Mouse (Mus musculus) midbrain, embryonic 11.5 days (tissue): ENCODE measurements around the gene Ifna14. TPM values are rescaled to one million over a fixed set of nuclear protein-coding genes. Genes with fewer than 3 reads are reported as not detected.

Experiments used
- ATAC-seq: fragments of 200-750 bp; cut with Nextera tagmentation; 2 replicates; pipeline ENCODE4 v1.8.0; 2017; ENCODE audit warnings: moderate TSS enrichment, moderate library complexity; ENCODE audit not compliant: low FRiP score
- DNase-seq: peaks from one replicate; pipeline ENCODE4 v3.0.0; 2015; ENCODE audit warnings: low spot score; ENCODE audit errors: missing footprints
- H3K27ac ChIP-seq: fragments of 300-500 bp; sonication (generic); 2 replicates; pipeline ENCODE4 v1.5.1; 2014; ENCODE audit warnings: low read depth, low read length
- H3K27me3 ChIP-seq: fragments of 300-500 bp; sonication (generic); 2 replicates; pipeline ENCODE4 v1.6.1; 2014; ENCODE audit warnings: mild to moderate bottlenecking, low read length, moderate library complexity, mixed read lengths; ENCODE audit not compliant: control insufficient read depth, insufficient read depth
- H3K36me3 ChIP-seq: fragments of 300-500 bp; sonication (generic); 2 replicates; pipeline ENCODE4 v1.6.1; 2014; ENCODE audit warnings: mild to moderate bottlenecking, low read length, moderate library complexity, mixed read lengths; ENCODE audit not compliant: control insufficient read depth, insufficient read depth
- H3K4me1 ChIP-seq: fragments of 300-500 bp; sonication (generic); 2 replicates; pipeline ENCODE4 v1.6.1; 2014; ENCODE audit warnings: low read length; ENCODE audit not compliant: control insufficient read depth, insufficient read depth
- H3K4me2 ChIP-seq: fragments of 300-500 bp; sonication (generic); 2 replicates; pipeline ENCODE4 v1.6.1; 2014; ENCODE audit warnings: mild to moderate bottlenecking, moderate library complexity
- H3K4me3 ChIP-seq: fragments of 300-500 bp; sonication (generic); 2 replicates; pipeline ENCODE4 v1.5.1; 2014; ENCODE audit warnings: low read depth, low read length
- H3K9ac ChIP-seq: fragments of 300-500 bp; sonication (generic); 2 replicates; pipeline ENCODE4 v1.6.1; 2014; ENCODE audit warnings: low read length
- H3K9me3 ChIP-seq: fragments of 300-500 bp; sonication (generic); 2 replicates; pipeline ENCODE4 v1.6.1; 2016; ENCODE audit warnings: low read length; ENCODE audit not compliant: control insufficient read depth
- whole genome bisulfite sequencing: fragments of 180-500 bp; shearing (Covaris S2); extraction: QIAGEN DNeasy Blood & Tissue Kit; methylation state at CpG from one replicate; pipeline ENCODE4 v1.1.7; 2014; 5-methylcytosine and 5-hydroxymethylcytosine counted together
- polyA plus RNA-seq: library from polyadenylated mRNA; unstranded; fragments of >200 nt; fragmentation: Nextera tagmentation; extraction: Ambion mirVana; gene quantifications from 2 replicates; pipeline ENCODE4 v1.2.1, GENCODE M21; 2014

Ifna14 gene
- polyA plus RNA-seq, 1 experiment from 2014 or later, result not detected

GRCm38 (mm10) chr4:88522674-88523073 is 48.9 kb downstream of the Ifna14 start, which contains the start of gene Ifnb1:
Gene Ifnb1, minus strand, starts transcription at chr4:88522774.
- ATAC-seq, result no peak
- Histone ChIP-seq H3K36me3 (no peaks in the 10 kb centered on the region), H3K4me2 (no peak within 1 kb of the TSS), H3K9ac (no peak within 1 kb of the TSS), H3K4me3 (no peak within 1 kb of the TSS), H3K4me1 (no peaks in the 10 kb centered on the region), H3K27me3 (no peaks in the 10 kb centered on the region), H3K27ac (no peak within 1 kb of the TSS), H3K9me3 (no peaks in the 10 kb centered on the region)
- 91% methylated on average over 4 of the region's 4 CpGs for WGBS
- no peak for DNase-seq

Other genes starting within 250 kb of the Ifna14 start
- gene Hacd4, start 132.9 kb downstream of the Ifna14 start, polyA plus RNA-seq, result 3.7 and 4.4 TPM in 2 replicates
- not detected in 2 replicates for gene Ifnb1, start 49.0 kb downstream of the Ifna14 start, polyA plus RNA-seq
- gene Ifna15, start 13.6 kb downstream of the Ifna14 start, polyA plus RNA-seq, result not detected in 2 replicates
- gene Ifna9, start 20.6 kb upstream of the Ifna14 start, polyA plus RNA-seq, result not detected in 2 replicates
- not detected in 2 replicates for gene Ifna12, start 31.6 kb upstream of the Ifna14 start, polyA plus RNA-seq
- not detected in 2 replicates for gene C87499, start 62.6 kb upstream of the Ifna14 start, polyA plus RNA-seq
- gene Ifna13, start 72.7 kb upstream of the Ifna14 start, polyA plus RNA-seq, result not detected in 2 replicates
- not detected in 2 replicates for gene Ifna16, start 105.1 kb upstream of the Ifna14 start, polyA plus RNA-seq
- gene Ifna2, start 112.1 kb upstream of the Ifna14 start, polyA plus RNA-seq, result not detected in 2 replicates
- gene Ifnab, start 119.6 kb upstream of the Ifna14 start, polyA plus RNA-seq, result not detected in 2 replicates
- 1.4 and 1.6 TPM in 2 replicates for gene Gm26566, start 150.0 kb upstream of the Ifna14 start, polyA plus RNA-seq
- 153 and 169 TPM in 2 replicates for gene Klhl9, start 150.7 kb upstream of the Ifna14 start, polyA plus RNA-seq
- gene Gm13271, start 183.1 kb upstream of the Ifna14 start, polyA plus RNA-seq, result not detected in 2 replicates
- gene Gm13283, start 188.3 kb upstream of the Ifna14 start, polyA plus RNA-seq, result 0.15 TPM in 1 of 2 replicates, not detected in the other
- gene Gm13290, start 202.0 kb upstream of the Ifna14 start, polyA plus RNA-seq, result not detected in 2 replicates
- not detected in 2 replicates for gene Gm13289, start 205.1 kb upstream of the Ifna14 start, polyA plus RNA-seq
- not detected in 2 replicates for gene Gm13272, start 208.1 kb upstream of the Ifna14 start, polyA plus RNA-seq
- gene Ifnz, start 210.3 kb upstream of the Ifna14 start, polyA plus RNA-seq, result not detected in 2 replicates
- not detected in 2 replicates for gene Gm13276, start 213.9 kb upstream of the Ifna14 start, polyA plus RNA-seq
- not detected in 2 replicates for gene Gm13277, start 216.8 kb upstream of the Ifna14 start, polyA plus RNA-seq
- gene Gm13278, start 219.8 kb upstream of the Ifna14 start, polyA plus RNA-seq, result not detected in 2 replicates
- not detected in 2 replicates for gene Gm13275, start 222.7 kb upstream of the Ifna14 start, polyA plus RNA-seq
- not detected in 2 replicates for gene Gm13279, start 225.6 kb upstream of the Ifna14 start, polyA plus RNA-seq
- 0.29 and 0.61 TPM in 2 replicates for gene Gm13285, start 227.9 kb upstream of the Ifna14 start, polyA plus RNA-seq
- not detected in 2 replicates for gene Gm13287, start 231.5 kb upstream of the Ifna14 start, polyA plus RNA-seq
- 0.12 TPM in 1 of 2 replicates, not detected in the other for gene Gm13288, start 233.7 kb upstream of the Ifna14 start, polyA plus RNA-seq
- not detected in 2 replicates for gene Ifna7, start 244.4 kb upstream of the Ifna14 start, polyA plus RNA-seq
- not detected in 2 replicates for gene Ifna11, start 248.2 kb upstream of the Ifna14 start, polyA plus RNA-seq